Mouse (Mus musculus): ENCODE measurements around the gene Mars. TPM values are rescaled to one million over a fixed set of nuclear protein-coding genes. Genes with fewer than 3 reads are reported as not detected.

The Mars gene
- total RNA-seq, 2 experiments from 2014 or later = 57.1 to 59.4 TPM

GRCm38 (mm10) chr10:127266112-127267091 lies 45.2 kb downstream of the Mars start, which contains the start of gene Dctn2:
Gene Dctn2 (plus strand): TSS chr10:127266368.
- peak; percentile 79 to 89 for DNase-seq (ENCODE audit: extremely low spot score in 1 of 2, low spot score in 1 of 2)

- DNase-seq (ENCODE audit: extremely low spot score in 1 of 2, low spot score in 1 of 2) = no peak
Observed at GRCm38 (mm10) chr10:127265727-127266111, 45.9 kb downstream of the Mars start.

- DNase-seq (ENCODE audit: extremely low spot score in 1 of 2, low spot score in 1 of 2) = no peak
Observed at GRCm38 (mm10) chr10:127264971-127265370, 46.6 kb downstream of the Mars start.

GRCm38 (mm10) chr10:127264336-127264735 lies 47.2 kb downstream of the Mars start:
- DNase-seq (ENCODE audit: extremely low spot score in 1 of 2, low spot score in 1 of 2) = no peak

DNA sequence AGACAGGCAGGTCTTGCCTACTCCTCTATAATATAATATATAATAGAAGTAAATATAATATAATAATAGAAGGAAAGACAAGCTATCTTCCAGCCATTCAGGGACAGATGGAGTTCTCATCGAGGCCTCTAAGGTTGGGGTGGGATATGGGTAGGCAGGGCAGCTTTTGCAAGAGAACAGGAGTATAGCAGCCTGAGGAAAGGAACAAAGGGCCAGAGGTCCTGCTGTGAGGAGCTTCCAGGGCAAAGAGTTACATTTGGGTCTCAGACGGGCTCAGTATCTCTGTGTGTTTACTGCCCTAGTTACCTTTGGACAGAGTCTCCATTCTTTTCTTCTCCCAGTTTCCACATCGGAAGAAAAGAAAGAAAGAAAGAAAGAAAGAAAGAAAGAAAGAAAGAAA lies 48.0 kb downstream of the Mars start:
- DNase-seq (ENCODE audit: extremely low spot score in 1 of 2, low spot score in 1 of 2) = no peak

- DNase-seq (ENCODE audit: extremely low spot score in 1 of 2, low spot score in 1 of 2) = peak; percentile 60 to 70
Observed at GRCm38 (mm10) chr10:127262548-127263398, 48.8 kb downstream of the Mars start, which contains the start of gene Kif5a. Gene Kif5a (minus strand): TSS chr10:127263348.

- no peak for DNase-seq (ENCODE audit: extremely low spot score in 1 of 2, low spot score in 1 of 2)
Observed at GRCm38 (mm10) chr10:127261706-127262547, 49.7 kb downstream of the Mars start.

DNA sequence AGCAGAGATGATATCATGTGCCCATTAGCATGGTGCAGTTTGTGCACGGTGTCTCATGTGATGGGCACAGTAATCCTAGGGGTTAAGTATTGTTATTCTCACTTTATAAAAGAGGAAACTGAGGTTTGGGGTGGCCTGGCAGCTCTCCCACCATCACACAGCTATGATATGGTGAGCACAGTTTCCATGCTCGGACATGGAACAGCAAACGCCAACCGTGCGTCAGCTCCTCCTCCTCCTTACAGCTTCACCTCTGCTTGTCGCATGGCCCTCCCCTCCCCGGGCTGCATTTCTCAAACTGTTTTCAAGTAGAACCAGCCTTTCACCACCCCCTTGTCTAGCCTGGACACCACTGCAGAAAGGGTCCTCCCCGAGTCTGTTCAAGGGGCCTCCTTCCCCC lies 53.1 kb downstream of the Mars start:
- no peak for DNase-seq (ENCODE audit: extremely low spot score in 1 of 2, low spot score in 1 of 2)

DNA sequence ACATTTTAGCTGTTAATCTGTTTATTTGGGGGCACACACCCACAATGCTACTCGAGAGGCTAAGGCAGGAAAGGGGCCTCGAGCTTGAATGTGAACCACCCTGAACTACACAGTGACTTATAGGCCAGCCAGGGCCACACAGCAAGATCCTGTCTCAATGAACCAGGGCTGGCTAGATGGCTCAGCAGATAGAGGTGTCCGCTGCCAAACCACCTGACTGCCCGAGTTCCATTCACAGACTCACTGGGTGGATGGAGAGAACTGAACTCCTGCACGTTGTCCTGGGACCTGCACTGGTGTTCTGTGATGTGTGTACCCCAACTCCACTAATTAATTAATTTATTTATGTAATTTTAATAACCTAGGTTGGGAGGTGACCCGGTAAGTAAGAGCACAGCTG lies 53.8 kb downstream of the Mars start:
- no peak for DNase-seq (ENCODE audit: extremely low spot score in 1 of 2, low spot score in 1 of 2)

GRCm38 (mm10) chr10:127255625-127256345 lies 55.8 kb downstream of the Mars start:
- no peak for DNase-seq (ENCODE audit: extremely low spot score in 1 of 2, low spot score in 1 of 2)

DNA sequence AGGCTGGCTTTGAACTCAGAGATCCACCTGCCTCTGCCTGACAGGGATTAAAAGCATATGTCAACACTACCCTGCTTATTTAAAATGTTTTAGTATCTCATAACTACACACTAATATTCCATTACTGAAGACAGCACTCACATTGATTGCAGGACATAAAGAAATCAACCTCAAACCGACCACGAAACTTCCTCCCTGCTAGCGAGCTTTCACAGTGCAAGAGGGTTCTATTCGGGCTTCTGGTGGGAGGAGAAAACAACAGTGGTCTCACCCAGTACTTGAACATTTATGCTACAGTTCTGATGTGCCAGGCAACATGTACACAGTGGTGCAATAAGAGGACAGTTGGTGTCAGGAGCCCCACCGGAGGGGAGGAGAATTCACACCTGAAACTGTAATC lies 60.8 kb downstream of the Mars start:
- DNase-seq (ENCODE audit: extremely low spot score in 1 of 2, low spot score in 1 of 2) = no peak

Other genes starting within 250 kb of the Mars start
- 100 to 1,000 TPM; 104 to 110 TPM for gene Cdk4, start 248.3 kb downstream of the Mars start, total RNA-seq (2021)
- gene Tspan31, start 241.5 kb downstream of the Mars start, total RNA-seq (2021) = 10 to 100 TPM; 60.2 to 61.8 TPM
- 100 to 1,000 TPM; 754 to 837 TPM for gene Agap2, start 236.5 kb downstream of the Mars start, total RNA-seq (2021)
- gene Os9, start 190.7 kb downstream of the Mars start, total RNA-seq (2021) = 100 to 1,000 TPM; 105 to 107 TPM
- 100 to 1,000 TPM; 113 to 114 TPM for gene B4galnt1, start 146.6 kb downstream of the Mars start, total RNA-seq (2021)
- 10 to 100 TPM; 10.5 to 25.1 TPM for gene Slc26a10, start 131.1 kb downstream of the Mars start, total RNA-seq (2021)
- gene Arhgef25, start 121.7 kb downstream of the Mars start, total RNA-seq (2021) = 100 to 1,000 TPM; 295 to 338 TPM
- 100 to 1,000 TPM; 210 to 243 TPM for gene Dtx3, start 116.1 kb downstream of the Mars start, total RNA-seq (2021)
- gene Pip4k2c, start 100.2 kb downstream of the Mars start, total RNA-seq (2021) = 10 to 100 TPM; 92.7 to 98.9 TPM
- 100 to 1,000 TPM; 712 to 736 TPM for gene Kif5a, start 48.4 kb downstream of the Mars start, total RNA-seq (2021)
- 100 to 1,000 TPM; 271 to 276 TPM for gene Dctn2, start 45.4 kb downstream of the Mars start, total RNA-seq (2021)
- gene Mbd6, start 22.8 kb downstream of the Mars start, total RNA-seq (2021) = 10 to 100 TPM; 31.8 to 53.9 TPM
- 1 to 10 TPM in 1 of 2 experiments, under 1 TPM in 1; 0.89 to 1.1 TPM for gene Arhgap9, start 10.2 kb upstream of the Mars start, total RNA-seq (2021)
- gene Gli1, start 30.2 kb upstream of the Mars start, total RNA-seq (2021) = 1 to 10 TPM; 2.1 to 3.3 TPM
- gene Inhbe, start 42.6 kb upstream of the Mars start, total RNA-seq (2021) = not detected
- not detected for gene Inhbc, start 58.6 kb upstream of the Mars start, total RNA-seq (2021)
- 100 to 1,000 TPM; 153 to 200 TPM for gene R3hdm2, start 68.5 kb upstream of the Mars start, total RNA-seq (2021)
- 1 to 10 TPM; 2.4 to 4.6 TPM for gene Stac3, start 189.9 kb upstream of the Mars start, total RNA-seq (2021)
- gene Ndufa4l2, start 203.2 kb upstream of the Mars start, total RNA-seq (2021) = 1 to 10 TPM; 4.1 to 6.7 TPM
- 10 to 100 TPM; 29.5 to 31.8 TPM for gene Shmt2, start 210.7 kb upstream of the Mars start, total RNA-seq (2021)
- gene Nxph4, start 222.8 kb upstream of the Mars start, total RNA-seq (2021) = 1 to 10 TPM; 1.9 to 2.1 TPM